Mouse (Mus musculus): Measurements from ENCODE around the gene Plce1. TPM values are rescaled to one million over a fixed set of nuclear protein-coding genes. Genes with fewer than 3 reads are reported as not detected.

Gene Plce1
- polyA plus RNA-seq, 1 experiment from 2014 or later, result 2.0 TPM

DNA sequence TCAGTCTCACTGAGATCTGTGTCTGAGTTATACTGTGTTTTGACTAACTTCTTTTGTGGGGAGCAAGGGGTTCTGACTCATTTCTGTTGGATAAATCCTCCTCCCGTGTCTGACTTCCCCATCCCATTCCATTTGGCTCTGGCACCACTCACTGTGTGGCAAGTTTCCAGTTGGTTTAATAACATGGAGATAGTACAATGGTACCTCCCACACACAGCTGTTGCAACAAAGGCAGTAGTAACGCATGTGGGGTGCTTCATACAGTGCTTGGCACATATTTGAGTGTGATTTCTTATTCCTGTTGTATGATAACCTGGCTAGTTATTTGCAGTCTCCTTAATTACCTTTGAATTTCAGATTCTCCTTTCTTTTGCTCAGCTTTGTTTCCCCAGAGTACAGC, 297.9 kb downstream of the Plce1 start:
- DNase-seq (ENCODE audit: low spot score) (peak; percentile 26), ATAC-seq (no peak)
- WGBS, result 40% methylated on average over 2 of the region's 2 CpGs
- no peak overlapping the region for H3K9ac ChIP-seq (replicated peaks; ENCODE audit: low read depth)
- H3K27ac ChIP-seq (ENCODE audit: low read length), result no peak overlapping the region
- no peaks in the 10 kb centered on the region for H3K36me3 ChIP-seq (ENCODE audit: insufficient read depth, low read length)
- no peaks in the 10 kb centered on the region for H3K4me1 ChIP-seq (ENCODE audit: insufficient read depth, low read depth, low read length)
- no peak overlapping the region for H3K4me2 ChIP-seq (replicated peaks; ENCODE audit: low read depth, low read length)
- H3K27me3 ChIP-seq (replicated peaks; ENCODE audit: insufficient read depth, low read length), result no peaks in the 10 kb centered on the region
- no peaks in the 10 kb centered on the region for H3K9me3 ChIP-seq (ENCODE audit: low read length)
- H3K4me3 ChIP-seq (ENCODE audit: low read depth, low read length), result no peak overlapping the region
- TF ChIP-seq CTCF (IDR thresholded peaks at IDR 0.05) (no peak), EP300 (IDR thresholded peaks at IDR 0.05) (no peak)

DNA sequence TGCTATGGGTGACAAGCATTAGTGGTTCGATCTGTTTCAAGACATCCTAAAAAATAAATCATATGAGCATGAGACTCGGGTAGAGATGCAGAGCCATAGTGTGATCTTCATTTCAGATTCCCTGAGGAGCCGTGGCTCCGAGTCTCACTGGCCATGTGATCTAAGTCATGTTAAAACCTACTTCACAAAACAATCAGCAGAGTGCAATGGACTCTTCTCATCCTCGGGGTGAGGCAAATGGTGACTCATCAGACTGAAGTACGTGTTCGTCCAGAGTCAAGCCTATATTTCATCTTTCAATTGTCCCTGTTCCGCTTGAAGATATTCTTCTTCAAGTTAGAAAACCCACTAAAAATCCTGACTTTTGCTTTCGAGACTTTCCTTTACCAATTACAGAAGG, 302.6 kb downstream of the Plce1 start:
- 73% methylated on average over 9 of the region's 9 CpGs for WGBS
- no peak for TF ChIP-seq EP300 (IDR thresholded peaks at IDR 0.05)
- no peak for TF ChIP-seq CTCF (IDR thresholded peaks at IDR 0.05)
- no peaks in the 10 kb centered on the region for H3K36me3 ChIP-seq (ENCODE audit: insufficient read depth, low read length)
- H3K4me2 ChIP-seq (replicated peaks; ENCODE audit: low read depth, low read length), result no peak overlapping the region
- no peak overlapping the region for H3K4me3 ChIP-seq (ENCODE audit: low read depth, low read length)
- no peak overlapping the region for H3K27ac ChIP-seq (ENCODE audit: low read length)
- DNase-seq (ENCODE audit: low spot score) (no peak), ATAC-seq (no peak)
- no peaks in the 10 kb centered on the region for H3K4me1 ChIP-seq (ENCODE audit: insufficient read depth, low read depth, low read length)
- H3K27me3 ChIP-seq (replicated peaks; ENCODE audit: insufficient read depth, low read length), result no peaks in the 10 kb centered on the region
- no peak overlapping the region for H3K9ac ChIP-seq (replicated peaks; ENCODE audit: low read depth)
- H3K9me3 ChIP-seq (ENCODE audit: low read length), result no peaks in the 10 kb centered on the region

DNA sequence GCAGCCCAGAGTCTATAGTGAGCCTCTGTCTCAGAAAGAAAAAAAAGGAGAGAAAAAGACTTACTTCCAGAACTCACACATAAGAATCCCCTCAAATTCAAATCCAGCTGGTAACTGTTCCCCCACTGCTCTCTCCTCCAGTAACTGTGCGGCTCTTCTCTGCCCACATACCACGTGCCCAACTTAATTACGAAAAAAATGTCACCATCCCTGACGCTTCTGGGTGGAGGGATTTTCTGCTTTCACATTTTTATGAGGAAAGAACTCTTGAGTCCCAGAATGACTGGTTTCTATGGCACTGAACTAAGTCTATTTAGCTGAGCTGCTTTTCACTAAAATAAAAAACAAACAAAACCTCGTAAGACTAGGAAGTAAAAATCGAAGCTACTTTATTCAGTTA, 306.8 kb downstream of the Plce1 start:
- H3K36me3 ChIP-seq (ENCODE audit: insufficient read depth, low read length), result no peaks in the 10 kb centered on the region
- TF ChIP-seq EP300 (IDR thresholded peaks at IDR 0.05) (no peak), CTCF (IDR thresholded peaks at IDR 0.05) (no peak)
- 89% methylated on average over 6 of the region's 6 CpGs for WGBS
- no peak overlapping the region for H3K9ac ChIP-seq (replicated peaks; ENCODE audit: low read depth)
- no peak for DNase-seq (ENCODE audit: low spot score)
- H3K27ac ChIP-seq (ENCODE audit: low read length), result no peak overlapping the region
- H3K4me1 ChIP-seq (ENCODE audit: insufficient read depth, low read depth, low read length), result no peaks in the 10 kb centered on the region
- no peak overlapping the region for H3K4me2 ChIP-seq (replicated peaks; ENCODE audit: low read depth, low read length)
- no peaks in the 10 kb centered on the region for H3K9me3 ChIP-seq (ENCODE audit: low read length)
- no peak for ATAC-seq
- H3K27me3 ChIP-seq (replicated peaks; ENCODE audit: insufficient read depth, low read length), result no peaks in the 10 kb centered on the region
- no peak overlapping the region for H3K4me3 ChIP-seq (ENCODE audit: low read depth, low read length)

DNA sequence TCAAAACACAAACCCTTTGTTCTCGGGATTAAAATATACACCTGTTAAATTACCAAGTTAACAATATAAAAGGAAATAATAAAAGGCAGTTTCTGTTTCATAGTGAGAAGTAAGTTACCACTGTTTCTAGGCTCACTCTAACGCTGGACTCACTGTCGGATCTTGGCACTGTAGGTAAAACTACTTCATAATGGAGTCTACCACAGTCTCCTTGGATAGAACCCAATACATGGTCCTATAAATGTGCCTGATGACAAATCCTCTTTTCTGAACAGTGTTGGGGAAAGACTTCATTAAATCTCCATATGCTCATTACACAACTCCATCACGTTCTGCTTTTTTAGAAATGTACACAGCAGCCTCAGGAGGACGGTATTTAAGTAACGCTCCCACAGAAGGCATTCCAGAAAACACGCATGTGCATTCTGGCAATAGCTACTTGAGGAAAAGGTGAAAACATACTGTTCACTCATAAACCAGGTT, 312.7 kb downstream of the Plce1 start:
- Histone ChIP-seq H3K4me1 (ENCODE audit: insufficient read depth, low read depth, low read length) (no peaks in the 10 kb centered on the region), H3K36me3 (ENCODE audit: insufficient read depth, low read length) (peaks cover 20% of the 10 kb centered on the region; the same call in 1 of the 2 replicates), H3K4me3 (ENCODE audit: low read depth, low read length) (no peak overlapping the region), H3K9ac (replicated peaks; ENCODE audit: low read depth) (no peak overlapping the region), H3K27ac (ENCODE audit: low read length) (no peak overlapping the region), H3K4me2 (replicated peaks; ENCODE audit: low read depth, low read length) (no peak overlapping the region), H3K27me3 (replicated peaks; ENCODE audit: insufficient read depth, low read length) (no peaks in the 10 kb centered on the region), H3K9me3 (ENCODE audit: low read length) (no peaks in the 10 kb centered on the region)
- 94% methylated on average over 7 of the region's 7 CpGs for WGBS
- ATAC-seq (no peak), DNase-seq (ENCODE audit: low spot score) (no peak)
- TF ChIP-seq EP300 (IDR thresholded peaks at IDR 0.05) (no peak), CTCF (IDR thresholded peaks at IDR 0.05) (no peak)

DNA sequence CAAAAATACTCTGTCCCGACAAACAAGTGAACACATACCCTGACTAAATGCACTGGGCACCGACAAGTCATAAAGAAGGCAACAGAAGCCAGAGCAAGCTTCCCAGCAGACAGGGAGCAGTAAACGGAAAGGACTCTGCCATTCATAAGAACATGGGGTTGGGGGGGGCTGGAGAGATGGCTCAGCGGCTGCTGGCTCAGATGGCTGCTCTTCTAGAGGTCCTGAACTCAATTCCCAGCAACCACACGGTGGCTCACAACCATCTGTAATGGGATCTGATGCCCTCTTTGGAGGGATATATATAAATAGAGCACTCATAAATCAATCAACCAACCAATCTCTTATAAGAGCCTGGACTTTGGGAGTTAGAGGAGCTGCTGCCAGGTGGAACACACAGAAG, 315.6 kb downstream of the Plce1 start:
- TF ChIP-seq CTCF (IDR thresholded peaks at IDR 0.05) (no peak), EP300 (IDR thresholded peaks at IDR 0.05) (no peak)
- H3K27ac ChIP-seq (ENCODE audit: low read length), result no peak overlapping the region
- H3K9ac ChIP-seq (replicated peaks; ENCODE audit: low read depth), result no peak overlapping the region
- H3K27me3 ChIP-seq (replicated peaks; ENCODE audit: insufficient read depth, low read length), result no peaks in the 10 kb centered on the region
- no peak overlapping the region for H3K4me2 ChIP-seq (replicated peaks; ENCODE audit: low read depth, low read length)
- H3K4me1 ChIP-seq (ENCODE audit: insufficient read depth, low read depth, low read length), result no peaks in the 10 kb centered on the region
- WGBS, result 75% methylated on average over 5 of the region's 5 CpGs
- no peaks in the 10 kb centered on the region for H3K9me3 ChIP-seq (ENCODE audit: low read length)
- DNase-seq (ENCODE audit: low spot score) (no peak), ATAC-seq (no peak)
- H3K4me3 ChIP-seq (ENCODE audit: low read depth, low read length), result no peak overlapping the region
- H3K36me3 ChIP-seq (ENCODE audit: insufficient read depth, low read length), result peaks cover 28% of the 10 kb centered on the region; the same call in 1 of the 2 replicates

DNA sequence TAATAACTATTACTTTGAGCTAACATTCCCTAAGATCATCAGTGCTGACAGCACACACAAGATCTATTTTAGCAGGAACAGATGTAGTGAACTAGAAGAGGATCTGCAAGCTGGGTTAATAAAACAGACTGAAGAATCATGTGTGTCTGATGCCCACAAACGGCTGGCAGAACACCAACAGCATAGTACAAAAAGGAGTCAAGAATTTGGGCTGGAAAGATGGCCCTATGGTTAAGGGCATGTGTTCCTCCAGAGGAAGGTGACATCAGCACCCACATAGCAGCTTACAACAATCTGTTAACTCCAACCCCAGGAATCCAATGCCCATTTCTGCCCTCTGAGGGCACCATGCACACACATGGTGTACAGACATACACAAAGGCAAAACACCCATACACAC, 317.4 kb downstream of the Plce1 start:
- no peak overlapping the region for H3K9ac ChIP-seq (replicated peaks; ENCODE audit: low read depth)
- WGBS, result 91% methylated on average over 1 of the region's 1 CpGs
- no peaks in the 10 kb centered on the region for H3K9me3 ChIP-seq (ENCODE audit: low read length)
- DNase-seq (ENCODE audit: low spot score) (no peak), ATAC-seq (no peak)
- H3K4me3 ChIP-seq (ENCODE audit: low read depth, low read length), result no peak overlapping the region
- no peaks in the 10 kb centered on the region for H3K4me1 ChIP-seq (ENCODE audit: insufficient read depth, low read depth, low read length)
- no peaks in the 10 kb centered on the region for H3K27me3 ChIP-seq (replicated peaks; ENCODE audit: insufficient read depth, low read length)
- no peak for TF ChIP-seq EP300 (IDR thresholded peaks at IDR 0.05)
- no peak for TF ChIP-seq CTCF (IDR thresholded peaks at IDR 0.05)
- no peak overlapping the region for H3K27ac ChIP-seq (ENCODE audit: low read length)
- peaks cover 25% of the 10 kb centered on the region; the same call in 1 of the 2 replicates for H3K36me3 ChIP-seq (ENCODE audit: insufficient read depth, low read length)
- H3K4me2 ChIP-seq (replicated peaks; ENCODE audit: low read depth, low read length), result no peak overlapping the region

DNA sequence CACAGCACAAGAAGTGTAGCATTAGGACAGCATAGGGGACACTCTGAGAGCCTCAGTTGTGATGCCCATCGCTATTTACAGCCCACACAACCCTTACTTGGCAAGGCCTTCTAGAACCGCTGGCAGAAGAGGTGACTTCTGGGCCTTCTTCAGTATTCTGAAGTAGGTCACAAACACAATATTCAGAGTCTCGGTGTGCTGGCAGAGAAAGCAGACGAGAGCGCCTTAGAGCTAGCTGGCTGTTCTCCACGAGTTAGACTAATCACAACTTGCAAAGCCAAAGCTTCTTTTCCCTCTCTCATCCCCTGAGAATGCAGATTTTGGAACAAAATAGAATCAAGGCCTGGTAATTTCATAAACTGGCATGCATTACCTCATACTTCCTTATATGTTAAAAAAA, 317.9 kb downstream of the Plce1 start:
- no peak overlapping the region for H3K9ac ChIP-seq (replicated peaks; ENCODE audit: low read depth)
- H3K9me3 ChIP-seq (ENCODE audit: low read length), result no peaks in the 10 kb centered on the region
- no peak for ATAC-seq
- TF ChIP-seq CTCF (IDR thresholded peaks at IDR 0.05) (no peak), EP300 (IDR thresholded peaks at IDR 0.05) (no peak)
- WGBS, result 90% methylated on average over 6 of the region's 6 CpGs
- DNase-seq (ENCODE audit: low spot score), result no peak
- H3K27me3 ChIP-seq (replicated peaks; ENCODE audit: insufficient read depth, low read length), result no peaks in the 10 kb centered on the region
- no peak overlapping the region for H3K4me2 ChIP-seq (replicated peaks; ENCODE audit: low read depth, low read length)
- H3K4me3 ChIP-seq (ENCODE audit: low read depth, low read length), result no peak overlapping the region
- H3K27ac ChIP-seq (ENCODE audit: low read length), result no peak overlapping the region
- no peaks in the 10 kb centered on the region for H3K4me1 ChIP-seq (ENCODE audit: insufficient read depth, low read depth, low read length)
- H3K36me3 ChIP-seq (ENCODE audit: insufficient read depth, low read length), result peaks cover 22% of the 10 kb centered on the region; the same call in 1 of the 2 replicates

All from lung, postnatal 0 days (tissue).